Mouse (Mus musculus): ENCODE results near the gene Asah2. TPM values are rescaled to one million over a fixed set of nuclear protein-coding genes. Genes with fewer than 3 reads are reported as not detected.

Asah2 gene
- polyA plus RNA-seq, 1 experiment from 2014 or later = 1.3 TPM

GRCm38 (mm10) chr19:32056252-32056651, 51.8 kb downstream of the Asah2 start:
- Histone ChIP-seq H3K27ac (no peak overlapping the region), H3K36me3 (no peaks in the 10 kb centered on the region), H3K9me3 (no peaks in the 10 kb centered on the region), H3K9ac (replicated peaks) (no peak overlapping the region), H3K4me3 (replicated peaks) (no peak overlapping the region), H3K4me1 (replicated peaks) (no peaks in the 10 kb centered on the region), H3K27me3 (no peaks in the 10 kb centered on the region), H3K4me2 (no peak overlapping the region)
- WGBS = 90% methylated on average over 1 of the region's 1 CpGs
- no peak for ATAC-seq (ENCODE audit: insufficient number of reproducible peaks, insufficient read depth, low FRiP score, low TSS enrichment, low read depth)

- Histone ChIP-seq H3K4me3 (replicated peaks) (no peak overlapping the region), H3K9me3 (0 out of 2 replicates have a peak, but pooled peaks cover under 1% of the 10 kb centered on the region), H3K36me3 (no peaks in the 10 kb centered on the region), H3K27ac (no peak overlapping the region), H3K9ac (replicated peaks) (no peak overlapping the region), H3K27me3 (no peaks in the 10 kb centered on the region), H3K4me1 (replicated peaks) (no peaks in the 10 kb centered on the region), H3K4me2 (no peak overlapping the region)
- 58% methylated on average over 1 of the region's 1 CpGs for WGBS
- ATAC-seq (ENCODE audit: insufficient number of reproducible peaks, insufficient read depth, low FRiP score, low TSS enrichment, low read depth) = no peak
These were observed 52.3 kb downstream of the Asah2 start for GRCm38 (mm10) chr19:32055725-32056124.

GRCm38 (mm10) chr19:32051251-32051650, 56.8 kb downstream of the Asah2 start:
- H3K4me1 ChIP-seq (replicated peaks) = no peaks in the 10 kb centered on the region
- ATAC-seq (ENCODE audit: insufficient number of reproducible peaks, insufficient read depth, low FRiP score, low TSS enrichment, low read depth) = no peak
- 87% methylated on average over 2 of the region's 2 CpGs for WGBS
- H3K4me3 ChIP-seq (replicated peaks) = no peak overlapping the region
- no peaks in the 10 kb centered on the region for H3K36me3 ChIP-seq
- no peak overlapping the region for H3K9ac ChIP-seq (replicated peaks)
- H3K27me3 ChIP-seq = no peaks in the 10 kb centered on the region
- 0 out of 2 replicates have a peak, but pooled peaks cover 2% of the 10 kb centered on the region for H3K9me3 ChIP-seq
- H3K27ac ChIP-seq = no peak overlapping the region
- no peak overlapping the region for H3K4me2 ChIP-seq

- WGBS = 74% methylated on average over 4 of the region's 4 CpGs
- H3K36me3 ChIP-seq = no peaks in the 10 kb centered on the region
- H3K27me3 ChIP-seq = no peaks in the 10 kb centered on the region
- no peak overlapping the region for H3K4me3 ChIP-seq (replicated peaks)
- no peak for ATAC-seq (ENCODE audit: insufficient number of reproducible peaks, insufficient read depth, low FRiP score, low TSS enrichment, low read depth)
- no peaks in the 10 kb centered on the region for H3K4me1 ChIP-seq (replicated peaks)
- no peak overlapping the region for H3K9ac ChIP-seq (replicated peaks)
- H3K4me2 ChIP-seq = no peak overlapping the region
- no peak overlapping the region for H3K27ac ChIP-seq
- H3K9me3 ChIP-seq = no peaks in the 10 kb centered on the region
These were observed 75.1 kb downstream of the Asah2 start for GRCm38 (mm10) chr19:32032881-32033280.

GRCm38 (mm10) chr19:32030430-32030829, 77.6 kb downstream of the Asah2 start:
- no peak overlapping the region for H3K27ac ChIP-seq
- H3K9ac ChIP-seq (replicated peaks) = no peak overlapping the region
- WGBS = 3% methylated on average over 1 of the region's 1 CpGs
- H3K9me3 ChIP-seq = no peaks in the 10 kb centered on the region
- no peaks in the 10 kb centered on the region for H3K27me3 ChIP-seq
- H3K4me3 ChIP-seq (replicated peaks) = no peak overlapping the region
- ATAC-seq (ENCODE audit: insufficient number of reproducible peaks, insufficient read depth, low FRiP score, low TSS enrichment, low read depth) = no peak
- no peaks in the 10 kb centered on the region for H3K36me3 ChIP-seq
- H3K4me1 ChIP-seq (replicated peaks) = no peaks in the 10 kb centered on the region
- H3K4me2 ChIP-seq = no peak overlapping the region

- 90% methylated on average over 3 of the region's 3 CpGs for WGBS
- ATAC-seq (ENCODE audit: insufficient number of reproducible peaks, insufficient read depth, low FRiP score, low TSS enrichment, low read depth) = no peak
- H3K9ac ChIP-seq (replicated peaks) = no peak overlapping the region
- no peaks in the 10 kb centered on the region for H3K36me3 ChIP-seq
- no peak overlapping the region for H3K4me3 ChIP-seq (replicated peaks)
- no peaks in the 10 kb centered on the region for H3K4me1 ChIP-seq (replicated peaks)
- no peaks in the 10 kb centered on the region for H3K27me3 ChIP-seq
- H3K9me3 ChIP-seq = 0 out of 2 replicates have a peak, but pooled peaks cover 3% of the 10 kb centered on the region
- no peak overlapping the region for H3K27ac ChIP-seq
- H3K4me2 ChIP-seq = no peak overlapping the region
These were observed 82.6 kb downstream of the Asah2 start for GRCm38 (mm10) chr19:32025443-32025842.

- no peak for ATAC-seq (ENCODE audit: insufficient number of reproducible peaks, insufficient read depth, low FRiP score, low TSS enrichment, low read depth)
- WGBS = 27% methylated on average over 8 of the region's 8 CpGs
- H3K9me3 ChIP-seq = 0 out of 2 replicates have a peak, but pooled peaks cover 3% of the 10 kb centered on the region
These were observed 88.3 kb downstream of the Asah2 start for GRCm38 (mm10) chr19:32019722-32020121.

GRCm38 (mm10) chr19:32018585-32018984, 89.4 kb downstream of the Asah2 start:
- 0 out of 2 replicates have a peak, but pooled peaks cover 3% of the 10 kb centered on the region for H3K9me3 ChIP-seq
- no peak overlapping the region for H3K4me2 ChIP-seq
- peak overlapping the region; percentile 76 for H3K27ac ChIP-seq
- ATAC-seq (ENCODE audit: insufficient number of reproducible peaks, insufficient read depth, low FRiP score, low TSS enrichment, low read depth) = no peak; the same call in 1 of the 2 replicates
- no peak overlapping the region for H3K9ac ChIP-seq (replicated peaks)
- 12% methylated on average over 7 of the region's 7 CpGs for WGBS
- H3K36me3 ChIP-seq = no peaks in the 10 kb centered on the region
- no peak overlapping the region for H3K4me3 ChIP-seq (replicated peaks)
- H3K4me1 ChIP-seq (replicated peaks) = peaks cover 34% of the 10 kb centered on the region
- H3K27me3 ChIP-seq = no peaks in the 10 kb centered on the region

More at GRCm38 (mm10) chr19:32019722-32020121, 88.3 kb downstream of the Asah2 start:
- Histone ChIP-seq H3K4me2 (no peak overlapping the region), H3K27me3 (no peaks in the 10 kb centered on the region), H3K9ac (replicated peaks) (no peak overlapping the region), H3K36me3 (no peaks in the 10 kb centered on the region), H3K27ac (no peak overlapping the region), H3K4me3 (replicated peaks) (no peak overlapping the region), H3K4me1 (replicated peaks) (peaks cover 34% of the 10 kb centered on the region)

GRCm38 (mm10) chr19:32018053-32018452, 90.0 kb downstream of the Asah2 start:
- Histone ChIP-seq H3K9ac (replicated peaks) (no peak overlapping the region), H3K4me3 (replicated peaks) (no peak overlapping the region), H3K9me3 (0 out of 2 replicates have a peak, but pooled peaks cover 3% of the 10 kb centered on the region), H3K4me1 (replicated peaks) (peaks cover 34% of the 10 kb centered on the region), H3K27ac (peak overlapping the region; percentile 76), H3K4me2 (no peak overlapping the region), H3K36me3 (no peaks in the 10 kb centered on the region), H3K27me3 (no peaks in the 10 kb centered on the region)
- ATAC-seq (ENCODE audit: insufficient number of reproducible peaks, insufficient read depth, low FRiP score, low TSS enrichment, low read depth) = 0 out of 2 replicates have a peak, but pooled peaks have one; percentile 47
- 90% methylated on average over 5 of the region's 5 CpGs for WGBS

- Histone ChIP-seq H3K4me1 (replicated peaks) (no peaks in the 10 kb centered on the region), H3K9me3 (no peaks in the 10 kb centered on the region), H3K36me3 (no peaks in the 10 kb centered on the region), H3K27ac (no peak overlapping the region), H3K27me3 (no peaks in the 10 kb centered on the region), H3K9ac (replicated peaks) (no peak overlapping the region), H3K4me2 (no peak overlapping the region), H3K4me3 (replicated peaks) (no peak overlapping the region)
- 80% methylated on average over 5 of the region's 5 CpGs for WGBS
- ATAC-seq (ENCODE audit: insufficient number of reproducible peaks, insufficient read depth, low FRiP score, low TSS enrichment, low read depth) = no peak
These were observed 105.4 kb downstream of the Asah2 start for GRCm38 (mm10) chr19:32002623-32003022.

GRCm38 (mm10) chr19:31996916-31997315, 111.1 kb downstream of the Asah2 start:
- Histone ChIP-seq H3K27ac (no peak overlapping the region), H3K4me3 (replicated peaks) (no peak overlapping the region), H3K36me3 (no peaks in the 10 kb centered on the region), H3K9me3 (no peaks in the 10 kb centered on the region), H3K9ac (replicated peaks) (no peak overlapping the region), H3K4me2 (no peak overlapping the region), H3K27me3 (no peaks in the 10 kb centered on the region), H3K4me1 (replicated peaks) (no peaks in the 10 kb centered on the region)
- WGBS = 84% methylated on average over 3 of the region's 3 CpGs
- no peak for ATAC-seq (ENCODE audit: insufficient number of reproducible peaks, insufficient read depth, low FRiP score, low TSS enrichment, low read depth)

- Histone ChIP-seq H3K4me3 (replicated peaks) (no peak overlapping the region), H3K9ac (replicated peaks) (no peak overlapping the region), H3K9me3 (no peaks in the 10 kb centered on the region), H3K27ac (no peak overlapping the region), H3K4me2 (no peak overlapping the region), H3K27me3 (no peaks in the 10 kb centered on the region), H3K36me3 (no peaks in the 10 kb centered on the region), H3K4me1 (replicated peaks) (no peaks in the 10 kb centered on the region)
- ATAC-seq (ENCODE audit: insufficient number of reproducible peaks, insufficient read depth, low FRiP score, low TSS enrichment, low read depth) = no peak
- WGBS = 89% methylated on average over 6 of the region's 6 CpGs
These were observed 117.0 kb downstream of the Asah2 start for GRCm38 (mm10) chr19:31991057-31991456.
